Mouse (Mus musculus) embryo, embryonic 10 days (tissue): ENCODE results near the gene Wbp1l.

Experiments used
- DNase-seq: peaks from one replicate; pipeline ENCODE4 v3.0.0-alpha.2; 2015; ENCODE audit warnings: low spot score

Wbp1l gene

GRCm38 (mm10) chr19:46599375-46600256 lies 732 bp downstream of the Wbp1l start:
- no peak for DNase-seq

GRCm38 (mm10) chr19:46600371-46600770 lies 1.5 kb downstream of the Wbp1l start:
- DNase-seq, result no peak

GRCm38 (mm10) chr19:46601491-46601890 lies 2.6 kb downstream of the Wbp1l start:
- no peak for DNase-seq

- DNase-seq, result no peak
Measured at GRCm38 (mm10) chr19:46602406-46602805, 3.5 kb downstream of the Wbp1l start.

GRCm38 (mm10) chr19:46606718-46607117 lies 7.8 kb downstream of the Wbp1l start:
- DNase-seq, result no peak

GRCm38 (mm10) chr19:46607424-46607823 lies 8.5 kb downstream of the Wbp1l start:
- DNase-seq, result no peak

- no peak for DNase-seq
Measured at GRCm38 (mm10) chr19:46608158-46608557, 9.3 kb downstream of the Wbp1l start.

GRCm38 (mm10) chr19:46616378-46616777 lies 17.5 kb downstream of the Wbp1l start:
- no peak for DNase-seq

GRCm38 (mm10) chr19:46617361-46617760 lies 18.5 kb downstream of the Wbp1l start:
- DNase-seq, result no peak

GRCm38 (mm10) chr19:46618322-46618721 lies 19.4 kb downstream of the Wbp1l start:
- no peak for DNase-seq

- DNase-seq, result no peak
Measured at GRCm38 (mm10) chr19:46619001-46619400, 20.1 kb downstream of the Wbp1l start.

- DNase-seq, result no peak
Measured at GRCm38 (mm10) chr19:46619518-46619917, 20.6 kb downstream of the Wbp1l start.

GRCm38 (mm10) chr19:46620016-46620808 lies 21.3 kb downstream of the Wbp1l start:
- DNase-seq, result no peak

GRCm38 (mm10) chr19:46621236-46622183 lies 22.6 kb downstream of the Wbp1l start:
- no peak for DNase-seq

- no peak for DNase-seq
Measured at GRCm38 (mm10) chr19:46622659-46623193, 23.8 kb downstream of the Wbp1l start.

- peak; percentile 74 for DNase-seq
Measured at GRCm38 (mm10) chr19:46623194-46623667, 24.3 kb downstream of the Wbp1l start.

GRCm38 (mm10) chr19:46623790-46624772 lies 25.2 kb downstream of the Wbp1l start:
- peak; percentile 78 for DNase-seq

- no peak for DNase-seq
Measured at GRCm38 (mm10) chr19:46625015-46625414, 26.1 kb downstream of the Wbp1l start.

GRCm38 (mm10) chr19:46625519-46625918 lies 26.6 kb downstream of the Wbp1l start:
- DNase-seq, result no peak

GRCm38 (mm10) chr19:46628403-46628802 lies 29.5 kb downstream of the Wbp1l start:
- DNase-seq, result no peak
